26 mouse cellular contexts compared by ENCODE assay signal in the genomic region with DNA sequence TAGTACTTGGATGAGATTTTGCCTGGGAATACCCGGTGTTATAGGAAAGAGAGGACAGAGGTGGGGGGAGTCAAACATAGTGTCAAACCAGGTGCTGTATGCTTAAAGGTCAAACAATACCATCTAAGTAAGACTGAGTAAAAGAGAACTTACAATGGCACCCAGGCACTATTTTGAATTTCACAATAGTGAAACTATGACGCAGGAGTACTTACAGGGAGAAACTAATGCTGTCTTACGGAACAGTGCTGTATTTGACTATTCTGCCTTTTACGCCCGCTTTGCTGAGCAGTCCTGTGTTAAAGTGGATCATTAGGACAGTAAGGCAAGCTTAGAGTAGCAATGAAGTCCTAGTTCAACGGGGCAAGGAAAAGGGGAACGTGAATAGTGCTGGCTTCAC.
"Had no signal": no experiment of that assay in that cellular context is flagged by ENCODE, and none has a peak within 500 bp of the region (broad histone marks: within the 10 kb centered on the region; RNA-seq: fewer than 3 reads in every experiment).

No protein-coding gene starts in this region.

- H3K4me1 ChIP-seq: embryonic facial prominence, embryonic 12.5 days; embryonic facial prominence, embryonic 13.5 days; embryonic facial prominence, embryonic 15.5 days; forebrain, embryonic 12.5 days had no signal

- H3K27me3 ChIP-seq: embryonic facial prominence, embryonic 12.5 days; forebrain, embryonic 15.5 days had no signal

- H3K9me3 ChIP-seq: embryonic facial prominence, embryonic 10.5 days; embryonic facial prominence, embryonic 12.5 days; embryonic facial prominence, embryonic 13.5 days; embryonic facial prominence, embryonic 15.5 days; forebrain, embryonic 10.5 days; forebrain, embryonic 12.5 days; forebrain, embryonic 13.5 days; forebrain, embryonic 15.5 days had no signal

- H3K36me3 ChIP-seq: embryonic facial prominence, embryonic 10.5 days; embryonic facial prominence, embryonic 12.5 days; embryonic facial prominence, embryonic 13.5 days; embryonic facial prominence, embryonic 15.5 days; forebrain, embryonic 12.5 days; forebrain, embryonic 15.5 days had no signal

- H3K27ac ChIP-seq: embryonic facial prominence, embryonic 10.5 days; embryonic facial prominence, embryonic 12.5 days; embryonic facial prominence, embryonic 13.5 days; embryonic facial prominence, embryonic 15.5 days; forebrain, embryonic 10.5 days; forebrain, embryonic 12.5 days; forebrain, embryonic 13.5 days; forebrain, embryonic 15.5 days; gastrocnemius, adult 2 months; heart, adult 2 months had no signal

- H3K9ac ChIP-seq: embryonic facial prominence, embryonic 12.5 days; embryonic facial prominence, embryonic 13.5 days; embryonic facial prominence, embryonic 15.5 days; forebrain, embryonic 12.5 days; forebrain, embryonic 13.5 days; forebrain, embryonic 15.5 days; forebrain, postnatal 0 days had no signal

- ATAC-seq: forebrain, embryonic 13.5 days; forebrain, embryonic 15.5 days; forebrain, postnatal 0 days had no signal

- H3K4me3 ChIP-seq: embryonic facial prominence, embryonic 10.5 days; embryonic facial prominence, embryonic 12.5 days; embryonic facial prominence, embryonic 13.5 days; embryonic facial prominence, embryonic 15.5 days; erythroblast, embryonic 14.5 days; forebrain, embryonic 10.5 days; forebrain, embryonic 12.5 days; forebrain, embryonic 13.5 days; forebrain, embryonic 15.5 days; gastrocnemius, adult 2 months; heart, adult 2 months had no signal

- DNase-seq: cerebellum, adult 8-10 months; cerebellum, adult 9-10 months; cerebellum, adult 9-11 months; cerebellum, postnatal 10 days; cerebellum, postnatal 14 days; cerebellum, postnatal 25 days; cerebellum, postnatal 36 days; embryo, embryonic 11 days; forebrain, postnatal 0 days; gastrocnemius, adult 2 months; gastrocnemius, postnatal 10 days; gastrocnemius, postnatal 14 days; gastrocnemius, postnatal 25 days; gastrocnemius, postnatal 36 days; heart, adult 11 months; heart, adult 18-20 months; heart, adult 2 months had no signal

- H3K4me2 ChIP-seq: embryonic facial prominence, embryonic 12.5 days; embryonic facial prominence, embryonic 13.5 days; embryonic facial prominence, embryonic 15.5 days; forebrain, embryonic 12.5 days; forebrain, embryonic 13.5 days; forebrain, embryonic 15.5 days had no signal
